Mouse (Mus musculus): ENCODE measurements around the gene Adgrb2.

Adgrb2 gene

DNA sequence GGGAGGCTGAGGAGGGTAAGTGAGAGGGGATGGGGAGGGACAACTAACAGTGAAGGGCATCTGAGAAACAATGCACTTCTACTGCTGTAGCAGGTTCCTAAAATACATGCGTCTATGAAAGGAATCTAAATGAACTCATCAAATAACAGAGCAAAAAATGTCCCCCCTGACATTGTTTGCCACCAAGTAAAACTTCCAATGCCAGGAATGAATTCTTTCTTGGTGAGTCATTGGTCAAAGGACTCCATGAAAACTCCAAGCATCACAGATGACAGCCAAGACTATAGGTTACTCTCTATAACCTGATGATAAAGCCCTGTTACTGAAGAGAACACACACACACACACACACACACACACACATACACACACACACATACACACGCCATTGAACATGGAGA lies 46.5 kb downstream of the Adgrb2 start:
- no peak for DNase-seq (ENCODE audit: low read depth, low spot score)

DNA sequence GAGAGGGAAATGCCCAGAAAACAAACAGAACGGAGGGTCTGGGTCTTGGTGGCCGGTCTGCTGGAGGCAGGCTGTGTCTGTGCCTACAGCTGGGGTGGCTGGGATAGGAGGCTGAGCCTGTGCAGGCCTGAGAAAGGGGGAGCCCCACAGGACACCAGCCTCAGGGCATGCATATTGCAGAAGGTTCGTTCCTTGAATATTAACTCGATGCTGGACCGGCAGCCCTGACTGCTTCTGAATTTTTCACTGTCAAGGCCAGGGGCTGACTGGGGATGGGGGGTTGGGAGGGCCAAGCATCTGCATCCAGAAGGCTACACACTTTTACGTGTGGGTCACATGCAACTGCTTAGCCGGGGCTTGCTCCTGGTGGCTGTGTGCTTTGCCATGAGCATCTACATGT lies 48.8 kb downstream of the Adgrb2 start:
- no peak for DNase-seq (ENCODE audit: low read depth, low spot score)

DNA sequence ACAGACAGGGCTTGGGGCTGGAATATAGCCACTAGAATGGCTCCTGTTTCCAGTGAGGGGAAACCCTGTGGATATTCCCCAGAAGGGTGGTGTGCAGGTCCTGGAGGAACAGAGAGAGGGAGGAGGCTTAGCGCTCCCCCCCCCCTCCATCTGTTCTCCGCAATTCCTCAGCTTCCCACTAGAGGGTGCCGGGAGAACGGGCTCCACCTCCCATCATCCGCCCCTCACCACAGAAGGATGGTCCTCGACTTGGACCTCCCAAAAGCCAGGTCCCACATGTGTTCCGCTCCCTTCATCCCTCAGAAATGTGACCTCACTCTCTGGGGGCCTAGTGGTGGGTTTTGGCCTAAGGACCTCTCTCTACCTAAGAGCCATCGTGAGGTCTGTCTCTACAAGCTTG lies 51.4 kb downstream of the Adgrb2 start:
- DNase-seq (ENCODE audit: low read depth, low spot score) = peak; percentile 22

DNA sequence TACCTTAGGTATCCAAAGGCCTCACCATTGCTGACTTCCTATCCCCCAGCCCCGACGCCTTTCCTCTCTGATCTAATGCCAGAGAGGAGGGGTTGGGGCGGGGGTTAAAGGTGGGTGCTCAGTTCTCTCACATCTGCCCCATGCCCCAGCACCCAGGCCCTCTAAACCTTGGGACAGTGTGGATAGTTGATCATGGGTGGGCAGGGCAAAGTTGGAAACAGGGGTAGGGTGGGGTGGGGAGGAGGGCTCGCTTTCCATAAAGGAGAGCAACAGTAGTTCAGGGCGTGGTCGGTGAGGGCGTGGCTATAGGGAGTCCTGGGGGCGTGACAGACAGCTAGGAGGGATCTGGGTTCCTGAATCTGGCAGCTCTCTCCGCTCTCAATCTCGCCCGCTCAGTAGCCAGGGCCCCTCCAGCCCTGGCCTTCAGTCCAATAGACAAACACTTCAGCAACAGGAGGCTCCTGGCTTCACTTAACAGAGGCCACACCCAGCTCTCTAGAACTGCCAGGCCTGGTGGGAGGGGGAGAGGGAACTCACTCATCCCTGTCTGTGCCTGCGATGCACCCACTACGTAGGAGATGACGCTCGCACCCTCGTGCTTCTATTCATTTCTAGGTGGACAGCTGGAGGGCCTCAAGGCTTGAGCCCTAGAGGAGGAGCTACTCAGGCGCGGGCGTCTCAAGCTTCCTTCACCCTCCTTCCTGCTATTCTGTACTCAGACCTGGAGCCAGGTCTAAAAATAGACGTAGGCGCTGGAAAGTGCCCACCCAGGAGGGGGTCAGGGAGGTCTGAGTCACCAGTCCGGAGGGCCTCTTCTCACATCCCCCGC lies 52.1 kb downstream of the Adgrb2 start:
- peak; percentile 65 for DNase-seq (ENCODE audit: low read depth, low spot score)

DNA sequence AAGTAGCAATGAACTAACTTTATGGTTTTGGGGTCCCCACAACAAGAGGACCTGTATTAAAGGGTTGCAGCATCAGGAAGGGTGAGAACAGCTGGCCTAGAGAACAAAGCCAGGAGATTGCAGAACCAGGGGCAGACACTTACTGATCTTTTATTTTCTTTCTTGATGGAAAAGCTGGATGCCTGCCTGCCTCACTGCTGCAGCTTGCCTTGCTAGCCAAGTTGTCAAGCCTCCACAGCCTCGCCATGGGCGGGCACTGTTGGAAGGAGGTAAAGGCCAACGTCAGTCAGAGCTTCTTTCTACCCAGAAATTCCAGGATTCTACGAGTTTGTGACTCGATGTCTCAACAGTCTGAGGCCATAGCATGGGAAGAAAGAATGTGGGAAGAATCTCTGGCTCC lies 54.7 kb downstream of the Adgrb2 start:
- DNase-seq (ENCODE audit: low read depth, low spot score) = no peak

DNA sequence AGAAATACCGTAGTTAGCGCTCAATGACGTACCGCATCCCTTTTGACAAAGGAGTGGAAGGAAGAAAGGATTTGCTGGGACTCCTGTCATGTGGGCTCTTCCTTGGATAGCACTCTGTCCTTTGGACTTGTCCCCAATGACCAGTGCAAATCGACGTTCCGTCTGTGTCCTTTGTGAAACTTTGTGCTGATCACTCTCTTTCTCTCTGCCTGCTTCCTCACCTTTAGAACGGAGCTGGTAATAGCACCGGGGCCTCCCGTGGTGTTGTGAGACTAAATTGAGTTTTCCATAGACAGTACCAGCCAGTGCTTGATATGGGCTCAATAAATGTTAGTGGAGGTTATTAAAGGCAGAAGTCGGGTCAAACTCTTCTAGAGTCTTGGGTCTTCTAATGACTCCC lies 56.4 kb downstream of the Adgrb2 start:
- no peak for DNase-seq (ENCODE audit: low read depth, low spot score)

DNA sequence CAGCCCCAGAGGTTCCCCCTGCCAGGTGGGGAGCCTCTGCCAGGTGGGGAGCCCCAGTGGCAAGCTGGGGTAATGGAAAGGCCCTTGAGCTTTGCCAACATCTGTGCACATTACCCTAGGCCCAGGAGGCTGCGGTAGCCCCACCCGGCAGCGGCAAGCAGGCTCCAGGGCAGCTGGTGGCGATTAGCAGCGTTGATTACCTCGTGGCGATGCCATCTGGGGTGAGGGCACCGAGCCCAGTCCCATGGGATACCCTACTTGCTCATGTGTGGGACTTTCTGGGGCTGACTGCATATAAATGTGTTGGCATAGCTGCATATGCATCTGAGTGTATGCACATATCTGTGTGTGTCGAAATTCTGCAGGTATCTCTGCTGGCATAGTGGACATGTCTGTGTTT lies 59.5 kb downstream of the Adgrb2 start:
- DNase-seq (ENCODE audit: low read depth, low spot score) = no peak

DNA sequence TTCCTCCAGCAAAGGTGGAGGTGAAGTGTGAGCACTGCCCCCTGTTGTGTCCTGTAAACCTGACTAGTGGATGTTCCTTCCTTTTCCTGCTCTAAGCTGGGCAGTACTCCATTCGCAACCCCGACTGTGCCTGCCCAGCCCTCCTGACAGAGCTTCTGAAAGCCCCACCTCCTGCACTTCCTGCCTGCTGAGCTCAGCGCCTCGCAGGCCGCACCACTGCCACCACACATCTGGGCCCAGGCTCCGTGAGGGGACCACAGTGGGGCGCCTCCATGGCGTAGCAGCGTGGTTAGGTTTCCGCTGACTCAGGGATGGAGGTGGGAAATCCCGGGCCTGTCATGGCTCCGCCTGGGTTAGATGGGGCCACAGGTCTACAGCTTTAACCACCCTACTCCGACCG lies 60.9 kb downstream of the Adgrb2 start:
- peak; percentile 36 for DNase-seq (ENCODE audit: low read depth, low spot score)

DNA sequence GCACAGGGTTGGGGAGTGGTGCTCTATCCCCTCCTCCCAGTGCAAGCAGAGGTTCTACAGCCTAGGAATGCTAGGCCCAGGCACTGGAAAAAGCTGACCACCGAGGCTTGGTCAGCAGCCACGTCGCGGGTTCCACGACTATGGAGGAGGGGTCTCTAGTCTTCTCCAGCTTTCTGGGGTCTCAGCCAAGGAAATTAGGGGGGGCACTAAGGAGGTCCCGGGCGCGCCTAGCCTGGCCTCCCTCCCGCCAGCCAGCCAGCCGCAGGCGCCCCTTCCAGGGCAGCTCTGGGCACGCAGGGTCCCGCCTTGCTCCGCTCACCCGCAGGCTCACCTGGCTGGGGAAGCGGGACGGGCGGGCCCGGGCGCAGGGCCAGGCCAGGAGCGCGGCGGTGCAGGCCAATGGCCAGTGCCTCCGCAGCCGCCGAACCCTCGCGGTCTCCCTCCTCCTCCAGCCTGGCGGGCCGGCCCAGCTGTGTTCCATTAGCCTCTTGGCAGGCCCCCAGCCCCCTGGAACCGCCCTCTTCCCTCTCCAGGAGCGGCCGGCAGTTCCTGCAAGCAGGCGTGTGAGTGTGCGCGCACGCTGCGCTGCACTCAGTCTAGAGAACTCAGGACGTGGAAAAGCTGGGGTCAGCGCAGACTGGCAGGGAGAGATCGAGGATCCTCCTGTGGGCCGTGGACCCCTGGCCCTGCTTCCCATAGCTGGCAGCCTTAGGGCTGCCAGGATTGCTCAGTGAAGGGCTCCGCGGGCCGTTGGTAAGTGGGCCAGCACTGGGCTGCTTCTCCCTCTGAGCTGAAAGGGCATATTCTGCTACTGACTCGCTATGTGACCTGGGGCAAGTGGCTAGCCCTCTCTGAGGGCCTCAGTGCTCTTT lies 62.9 kb downstream of the Adgrb2 start, which contains the start of gene Col16a1:
Col16a1 (plus strand) TSS at position 510 of the 872 bp plus-strand sequence.
- DNase-seq (ENCODE audit: low read depth, low spot score) = peak; percentile 85

DNA sequence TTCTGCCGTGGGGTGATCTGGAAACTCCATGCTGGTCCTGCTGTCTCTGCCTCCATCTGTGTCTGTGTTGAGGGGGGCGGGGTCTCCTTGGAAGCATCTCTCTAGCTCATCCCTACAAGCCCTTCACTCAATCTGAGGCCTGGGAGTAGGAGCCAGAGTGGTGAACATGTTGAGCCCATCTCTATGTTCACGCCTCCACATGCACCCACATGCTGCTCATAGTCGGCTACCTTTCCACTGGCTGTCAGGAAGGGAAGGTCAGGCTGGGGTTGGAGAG lies 63.5 kb downstream of the Adgrb2 start:
- no peak for DNase-seq (ENCODE audit: low read depth, low spot score)

DNA sequence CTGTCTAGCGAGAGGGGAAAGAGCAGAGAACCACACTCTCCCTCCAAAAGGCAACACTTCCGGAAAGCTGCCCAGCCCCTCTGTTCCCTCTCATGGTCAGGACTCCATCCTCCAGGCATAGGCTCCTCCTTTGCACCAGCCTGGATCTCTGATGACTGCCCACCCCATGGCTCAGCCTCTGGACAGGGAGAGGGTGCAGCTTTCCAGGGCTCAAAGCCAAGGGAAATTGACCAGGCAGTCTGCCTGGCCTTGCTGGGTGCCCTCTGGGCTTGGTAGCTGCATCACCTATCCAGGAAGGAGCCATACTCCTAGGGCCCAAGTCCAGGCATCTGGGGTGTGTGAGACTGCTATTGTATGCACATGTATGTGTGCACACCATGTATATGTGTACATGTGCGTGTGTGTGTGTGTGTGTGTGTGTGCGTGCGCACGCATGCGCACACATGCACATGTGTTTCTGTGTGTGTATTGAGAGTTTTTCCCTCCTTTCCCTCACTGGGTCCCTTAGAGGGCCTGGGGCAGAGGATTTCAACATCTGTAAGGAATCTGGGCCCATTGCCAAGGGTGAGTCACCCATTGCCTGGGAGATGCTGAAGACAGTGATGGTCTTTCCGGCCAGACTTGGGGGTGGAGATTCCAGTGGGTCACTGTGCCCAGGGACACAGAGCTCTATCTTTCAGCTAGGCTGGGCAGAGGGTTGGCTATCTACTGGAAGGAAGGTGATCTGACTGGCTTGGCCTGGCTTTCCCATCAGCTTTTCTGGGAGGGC lies 65.6 kb downstream of the Adgrb2 start:
- peak; percentile 82 for DNase-seq (ENCODE audit: low read depth, low spot score)

DNA sequence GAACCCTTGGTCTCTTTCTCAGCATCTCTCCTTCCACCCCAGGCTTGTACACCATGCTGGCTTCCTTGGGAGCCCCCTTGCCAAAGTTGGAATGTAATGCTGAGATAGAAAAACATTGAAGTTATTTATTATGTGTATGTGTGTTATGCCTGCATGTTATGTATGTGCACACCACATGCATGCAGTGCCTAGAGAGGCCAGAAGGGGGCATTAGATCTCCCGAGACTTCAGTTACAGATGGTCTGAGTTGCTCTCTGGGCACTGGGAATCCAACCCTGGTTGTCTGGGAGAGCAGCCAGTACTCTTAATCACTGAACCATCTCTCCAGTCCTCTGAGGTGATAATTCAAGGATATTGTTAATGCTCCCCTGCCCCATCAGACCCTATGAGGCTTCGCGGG lies 67.6 kb downstream of the Adgrb2 start:
- DNase-seq (ENCODE audit: low read depth, low spot score) = no peak

DNA sequence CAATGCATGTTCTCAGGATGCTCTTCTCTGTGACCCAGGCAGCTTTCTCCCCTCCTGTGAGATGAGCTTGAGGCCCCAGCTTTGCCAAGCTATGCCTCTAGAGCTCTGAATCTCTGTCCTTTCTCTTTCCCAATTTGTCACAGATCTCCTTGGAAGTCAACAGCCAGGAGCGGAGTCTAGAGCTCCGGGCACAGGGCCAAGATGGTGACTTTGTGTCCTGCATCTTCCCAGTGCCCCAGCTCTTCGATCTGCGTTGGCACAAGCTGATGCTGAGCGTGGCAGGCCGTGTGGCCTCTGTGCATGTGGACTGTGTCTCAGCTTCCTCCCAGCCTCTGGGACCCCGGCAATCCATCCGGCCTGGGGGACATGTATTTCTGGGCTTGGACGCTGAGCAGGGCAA lies 68.4 kb downstream of the Adgrb2 start:
- DNase-seq (ENCODE audit: low read depth, low spot score) = no peak

DNA sequence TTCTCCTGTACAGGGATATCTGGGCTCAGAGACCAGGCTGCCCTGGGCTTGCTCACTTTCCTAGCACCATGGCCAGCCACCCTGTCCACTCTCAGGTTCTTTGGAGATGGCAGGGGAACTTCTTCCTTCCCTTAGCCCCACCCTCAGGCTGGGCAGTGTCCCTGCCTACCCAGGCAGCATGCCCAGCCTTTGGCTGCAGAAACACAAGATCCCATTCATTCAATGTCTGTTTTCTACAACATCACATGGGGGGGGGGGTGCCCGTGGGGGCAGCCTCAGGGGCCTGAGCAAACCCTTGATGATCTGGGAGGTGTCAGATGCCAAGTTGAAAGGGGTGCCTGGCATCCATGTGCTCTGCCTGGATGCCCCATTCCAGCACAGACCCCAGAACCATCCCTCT lies 70.1 kb downstream of the Adgrb2 start:
- no peak for DNase-seq (ENCODE audit: low read depth, low spot score)

DNA sequence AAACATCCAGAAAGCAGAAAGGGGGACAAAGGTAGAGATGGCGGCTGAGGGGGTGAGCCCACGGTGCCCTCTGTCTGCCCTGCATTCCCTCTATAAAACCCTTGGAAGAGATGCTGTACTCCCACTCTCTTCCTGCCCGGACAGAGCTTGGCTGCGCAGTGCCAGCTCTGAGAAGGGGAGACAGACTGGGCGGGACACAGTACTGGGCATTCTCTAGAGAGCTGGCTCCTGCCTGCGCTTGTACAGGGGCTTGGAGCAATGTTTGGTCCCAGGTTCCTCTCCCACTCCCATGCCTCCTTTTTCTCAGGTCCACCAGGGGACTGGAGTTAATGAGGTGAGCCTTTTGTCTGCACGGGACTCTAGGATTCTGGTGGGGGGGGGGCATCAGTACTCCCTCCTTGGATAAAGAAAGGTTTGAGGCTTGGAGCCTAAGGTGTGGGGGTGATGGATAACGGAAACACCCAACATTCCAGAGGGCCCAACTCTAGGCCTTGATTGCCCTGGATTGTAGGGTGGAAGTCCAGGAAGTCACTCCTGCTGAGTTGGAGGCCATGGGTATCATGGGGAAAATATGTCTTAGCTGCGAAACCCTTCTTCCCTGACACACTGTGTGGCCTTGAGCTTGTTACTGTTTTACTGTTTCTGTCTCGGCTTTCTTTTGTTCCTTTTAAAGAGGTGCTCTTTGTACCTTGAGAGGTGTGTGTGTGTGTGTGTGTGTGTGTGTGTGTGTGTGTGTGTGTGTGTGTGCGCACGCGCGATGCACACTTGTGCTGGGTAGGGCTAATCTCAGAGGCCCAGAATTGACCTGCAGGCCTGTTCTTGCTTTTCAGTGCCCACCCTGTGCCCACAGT lies 70.7 kb downstream of the Adgrb2 start:
- DNase-seq (ENCODE audit: low read depth, low spot score) = no peak

DNA sequence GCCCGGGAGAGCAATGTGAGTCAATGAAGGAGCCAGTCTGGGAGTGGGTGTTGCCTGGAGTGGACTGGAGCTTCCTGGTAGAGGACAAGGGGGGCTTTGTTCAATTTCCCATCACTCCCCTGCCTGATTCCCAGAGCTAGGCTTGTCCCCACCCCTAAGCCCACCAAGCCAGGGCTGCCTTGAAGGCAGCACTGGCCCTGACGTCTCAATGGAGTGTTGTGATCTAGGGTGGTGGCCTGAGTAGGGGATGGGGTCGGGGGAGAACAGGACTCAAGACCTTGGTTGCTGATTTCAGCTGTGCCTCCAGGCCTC lies 71.3 kb downstream of the Adgrb2 start:
- no peak for DNase-seq (ENCODE audit: low read depth, low spot score)

DNA sequence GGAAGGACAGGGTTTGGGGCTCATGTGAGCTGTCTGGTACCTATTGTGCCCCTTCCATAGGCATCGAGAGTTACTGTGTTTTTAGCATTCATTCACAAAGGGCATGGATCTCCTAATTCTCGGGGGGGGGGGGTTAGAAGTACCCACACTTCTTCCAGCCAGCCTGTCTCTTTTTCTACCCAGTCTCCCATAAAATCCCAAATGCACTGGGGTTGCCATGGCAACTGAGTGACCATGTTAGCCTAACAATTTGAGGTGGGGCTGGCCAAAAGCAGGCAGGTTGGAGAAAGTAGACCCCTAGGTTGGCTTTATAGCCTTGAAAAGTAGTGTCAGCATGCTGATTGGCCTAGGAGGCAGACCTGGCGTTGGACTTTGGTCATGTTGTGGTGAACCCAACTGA lies 71.8 kb downstream of the Adgrb2 start:
- DNase-seq (ENCODE audit: low read depth, low spot score) = no peak

DNA sequence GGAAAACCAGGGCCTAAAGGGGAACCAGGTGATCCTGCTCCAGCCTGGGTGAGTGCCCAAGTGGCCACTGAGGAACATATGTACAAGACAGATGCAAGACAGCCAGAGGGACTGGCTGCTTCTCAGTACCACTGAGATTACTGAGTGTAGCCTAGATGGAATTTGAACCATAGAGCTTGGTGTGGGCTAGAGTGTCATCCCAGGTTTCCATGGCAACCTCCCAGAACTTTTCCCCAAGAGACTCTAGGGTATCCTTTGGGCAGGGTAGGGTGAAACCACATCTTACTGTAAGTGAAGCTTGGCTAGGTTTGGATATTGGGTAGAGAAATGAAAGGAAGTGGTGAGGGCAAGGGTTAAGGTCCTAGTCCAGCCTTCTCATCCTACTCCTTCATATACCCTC lies 76.3 kb downstream of the Adgrb2 start:
- no peak for DNase-seq (ENCODE audit: low read depth, low spot score)

DNA sequence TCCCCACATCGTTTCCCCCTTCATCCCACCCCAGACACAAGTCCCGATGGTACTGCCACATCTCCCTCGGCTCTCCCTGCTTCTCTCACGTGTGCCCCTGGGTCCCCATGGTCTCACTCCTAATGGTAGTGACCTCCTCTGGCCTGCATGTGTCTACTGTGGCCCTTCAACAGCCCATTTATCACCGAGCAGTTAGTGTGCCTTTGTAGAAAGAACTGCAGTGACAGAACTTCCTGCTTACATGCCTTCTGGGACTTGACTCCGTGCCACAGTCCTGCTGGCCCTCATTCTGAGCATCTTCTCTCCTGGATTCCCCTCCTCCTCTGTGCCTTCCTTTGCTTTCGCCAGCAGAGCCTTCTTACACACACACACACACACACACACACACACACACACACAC lies 78.5 kb downstream of the Adgrb2 start:
- no peak for DNase-seq (ENCODE audit: low read depth, low spot score)

DNA sequence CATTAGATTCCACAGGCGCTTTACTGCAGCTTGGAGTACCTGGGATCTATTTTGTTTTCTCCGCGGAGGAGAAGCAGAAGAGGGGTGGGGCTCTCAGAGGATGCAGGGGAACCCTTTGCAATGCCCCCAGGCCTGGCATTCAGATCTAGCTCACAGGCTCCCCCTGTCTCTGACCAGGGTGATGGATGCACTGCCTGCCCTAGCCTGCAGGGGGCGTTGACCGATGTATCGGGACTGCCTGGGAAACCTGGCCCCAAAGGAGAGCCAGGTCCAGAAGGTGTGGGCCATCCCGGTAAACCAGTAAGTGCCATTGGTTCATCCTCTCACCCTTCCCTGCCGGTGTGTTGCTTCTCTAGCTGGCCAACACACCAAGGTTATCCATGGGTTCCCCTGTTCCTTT lies 82.1 kb downstream of the Adgrb2 start:
- DNase-seq (ENCODE audit: low read depth, low spot score) = no peak

DNA sequence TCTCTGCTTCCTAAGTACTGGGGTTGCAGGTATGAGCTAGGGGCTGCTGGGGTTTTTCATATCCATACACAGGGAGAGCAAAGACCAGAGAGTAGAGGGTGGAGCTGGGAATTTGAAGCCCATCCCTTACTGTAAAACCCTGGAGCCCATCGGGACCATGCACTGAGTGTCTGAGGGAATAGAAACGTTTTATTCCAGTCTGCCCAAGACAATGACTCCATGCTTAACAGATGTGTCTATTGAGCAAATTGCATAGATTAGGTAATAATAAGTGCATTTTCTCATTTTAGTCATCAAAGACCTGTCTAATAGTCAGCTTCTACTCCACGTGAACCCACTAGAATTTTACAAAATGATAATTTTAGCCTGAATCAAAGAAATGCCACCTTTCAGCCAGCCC lies 85.9 kb downstream of the Adgrb2 start:
- DNase-seq (ENCODE audit: low read depth, low spot score) = no peak

DNA sequence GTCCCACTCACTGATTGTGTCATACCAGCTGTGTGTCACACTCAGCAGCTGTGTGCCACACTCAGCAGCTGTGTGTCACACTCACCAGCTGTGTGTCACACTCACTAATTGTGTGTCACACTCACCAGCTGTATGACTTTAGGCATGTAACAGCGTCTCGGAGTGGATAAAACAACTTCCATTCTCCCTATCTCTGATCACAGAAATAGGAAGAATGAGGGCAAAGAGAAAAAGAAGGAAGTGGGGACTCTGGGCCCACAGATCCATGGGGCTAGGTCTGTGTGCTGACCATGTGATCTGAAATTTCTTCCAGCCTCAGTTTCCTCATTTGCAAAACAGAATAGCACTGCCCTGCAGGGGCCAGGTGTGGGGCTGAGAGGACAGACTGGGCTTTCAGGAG lies 87.1 kb downstream of the Adgrb2 start:
- no peak for DNase-seq (ENCODE audit: low read depth, low spot score)

All from skeletal muscle tissue, adult 2 months (tissue).